Mouse (Mus musculus) CH12.LX (cell line): ENCODE measurements at regions not wholly inside any gene's neighbourhood (a gene's known extent, or its start where the extent isn't known, plus 50 kb on each side); places are given as distances from the start of the nearest gene placed in this dataset.

ENCODE experiments used
- DNase-seq: peaks from one replicate; pipeline ENCODE4 v3.0.0-alpha.2; 2013; ENCODE audit errors: extremely low read depth
- H3K27ac ChIP-seq: 2 replicates; pipeline ENCODE4 v1.5.1; 2012; ENCODE audit warnings: low read depth, mild to moderate bottlenecking, control low read depth, moderate library complexity; ENCODE audit not compliant: insufficient read depth
- H3K27me3 ChIP-seq: replicated peaks from 2 replicates; pipeline ENCODE3; 2012; ENCODE audit warnings: inconsistent platforms
- H3K36me3 ChIP-seq, 2 experiments: replicated peaks in 1 of 2; 2 replicates each; pipeline versions ENCODE3 to v1.6.1; 2012; ENCODE audit warnings: inconsistent platforms in 1 of 2, low read length in 1 of 2, mild to moderate bottlenecking in 1 of 2, mixed read lengths in 1 of 2, moderate library complexity in 1 of 2; ENCODE audit not compliant: control insufficient read depth in 1 of 2, insufficient read depth in 1 of 2
- H3K4me1 ChIP-seq, 2 experiments: 2 replicates each; pipeline ENCODE4 v1.6.1; 2012; ENCODE audit warnings: inconsistent platforms in 1 of 2, moderate library complexity in 1 of 2; ENCODE audit not compliant: insufficient read depth in 2 of 2, control insufficient read depth in 1 of 2
- H3K4me2 ChIP-seq: 2 replicates; pipeline ENCODE4 v1.6.1; 2012; ENCODE audit warnings: low read depth, mild to moderate bottlenecking, control low read depth; ENCODE audit not compliant: poor library complexity, insufficient read depth, severe bottlenecking
- H3K4me3 ChIP-seq, 3 experiments: fragments of 150-350 bp in 1 of 3; sonication (generic) in 1 of 3; replicated peaks in 1 of 3; 2 replicates each; pipeline versions ENCODE3 to v1.5.1; 2011 to 2012; ENCODE audit warnings: low read depth in 2 of 3, low read length in 2 of 3, mild to moderate bottlenecking in 2 of 3, moderate library complexity in 2 of 3, control low read depth in 1 of 3, improper control_type of control experiment in 1 of 3, inconsistent platforms in 1 of 3, mixed read lengths in 1 of 3; ENCODE audit not compliant: poor library complexity in 1 of 3
- H3K79me2 ChIP-seq: replicated peaks from 2 replicates; pipeline ENCODE4 v1.6.1; 2012; ENCODE audit warnings: mild to moderate bottlenecking, moderate library complexity; ENCODE audit not compliant: control insufficient read depth, poor library complexity, insufficient read depth, severe bottlenecking; ENCODE audit errors: extremely low read depth
- H3K9ac ChIP-seq: 2 replicates; pipeline ENCODE4 v1.6.1; 2012; ENCODE audit warnings: low read depth, mild to moderate bottlenecking, control low read depth, moderate library complexity; ENCODE audit not compliant: insufficient read depth
- H3K9me3 ChIP-seq: replicated peaks from 2 replicates; pipeline ENCODE3; 2012; ENCODE audit warnings: low read length, inconsistent platforms, mixed read lengths
- CHD2 ChIP-seq: IDR thresholded peaks from 2 replicates; pipeline ENCODE4 v1.6.1; 2011; ENCODE audit warnings: low read length, improper control_type of control experiment
- CTCF ChIP-seq, 2 experiments: IDR thresholded peaks in 1 of 2; conservative IDR thresholded peaks in 1 of 2; 2 replicates each; pipeline ENCODE4 v1.5.1; 2011 to 2012; ENCODE audit warnings: low read depth in 2 of 2, low read length in 2 of 2, improper control_type of control experiment in 1 of 2, inconsistent platforms in 1 of 2, mild to moderate bottlenecking in 1 of 2, moderate library complexity in 1 of 2
- ELF1 ChIP-seq: IDR thresholded peaks from 2 replicates; pipeline ENCODE4 v1.6.1; 2014; ENCODE audit warnings: low read depth, mild to moderate bottlenecking, inconsistent platforms, low read length, improper control_type of control experiment
- EP300 ChIP-seq: IDR thresholded peaks from 2 replicates; pipeline ENCODE4 v1.6.1; 2011; ENCODE audit warnings: low read length, improper control_type of control experiment
- GABPA ChIP-seq: IDR thresholded peaks from 2 replicates; pipeline ENCODE4 v1.6.1; 2012; ENCODE audit warnings: low read depth, low read length, improper control_type of control experiment, inconsistent platforms; ENCODE audit not compliant: insufficient replicate concordance
- HCFC1 ChIP-seq: IDR thresholded peaks from 2 replicates; pipeline ENCODE4 v1.6.1; 2012; ENCODE audit warnings: low read depth, mild to moderate bottlenecking, inconsistent platforms, low read length, improper control_type of control experiment
- IRF4 ChIP-seq: IDR thresholded peaks from 2 replicates; pipeline ENCODE4 v1.6.1; 2014; ENCODE audit warnings: low read depth, mild to moderate bottlenecking, inconsistent platforms, low read length, improper control_type of control experiment
- MEF2A ChIP-seq: IDR thresholded peaks from 2 replicates; pipeline ENCODE4 v1.6.1; 2014; ENCODE audit warnings: low read depth, mild to moderate bottlenecking, inconsistent platforms, low read length, improper control_type of control experiment, borderline replicate concordance
- MXI1 ChIP-seq: IDR thresholded peaks from 2 replicates; pipeline ENCODE4 v1.6.1; 2011; ENCODE audit warnings: mild to moderate bottlenecking, low read depth, low read length, improper control_type of control experiment
- NELFE ChIP-seq: IDR thresholded peaks from 2 replicates; pipeline ENCODE4 v1.6.1; 2011; ENCODE audit warnings: low read depth, low read length, improper control_type of control experiment
- PAX5 ChIP-seq: IDR thresholded peaks from 2 replicates; pipeline ENCODE4 v1.6.1; 2012; ENCODE audit warnings: low read length, inconsistent platforms, mixed read lengths
- POLR2A ChIP-seq: IDR thresholded peaks from 2 replicates; pipeline ENCODE4 v1.6.1; 2011; ENCODE audit warnings: low read depth, mild to moderate bottlenecking, improper control_type of control experiment, low read length
- POLR2AphosphoS2 ChIP-seq: IDR thresholded peaks from 2 replicates; pipeline ENCODE4 v1.6.1; 2011; ENCODE audit warnings: low read depth, low read length, improper control_type of control experiment
- RAD21 ChIP-seq: IDR thresholded peaks from 2 replicates; pipeline ENCODE4 v1.6.1; 2011; ENCODE audit warnings: low read depth, mild to moderate bottlenecking, low read length, improper control_type of control experiment, moderate library complexity
- RCOR1 ChIP-seq: conservative IDR thresholded peaks from 2 replicates; pipeline ENCODE4 v1.6.1; 2012; ENCODE audit warnings: low read depth, mild to moderate bottlenecking, inconsistent platforms, low read length, improper control_type of control experiment
- SIN3A ChIP-seq: IDR thresholded peaks from 2 replicates; pipeline ENCODE4 v1.6.1; 2012; ENCODE audit warnings: low read length, improper control_type of control experiment, inconsistent platforms
- SMC3 ChIP-seq: IDR thresholded peaks from 2 replicates; pipeline ENCODE4 v1.6.1; 2011; ENCODE audit warnings: low read depth, low read length, improper control_type of control experiment
- TCF12 ChIP-seq: IDR thresholded peaks from 2 replicates; pipeline ENCODE4 v1.6.1; 2014; ENCODE audit warnings: low read depth, mild to moderate bottlenecking, inconsistent platforms, low read length, improper control_type of control experiment
- USF1 ChIP-seq: IDR thresholded peaks from 2 replicates; pipeline ENCODE4 v1.6.1; 2014; ENCODE audit warnings: low read depth, mild to moderate bottlenecking, inconsistent platforms, low read length, improper control_type of control experiment
- USF2 ChIP-seq: conservative IDR thresholded peaks from 2 replicates; pipeline ENCODE4 v1.6.1; 2011; ENCODE audit warnings: low read depth, low read length, improper control_type of control experiment
- ZKSCAN1 ChIP-seq: IDR thresholded peaks from 2 replicates; pipeline ENCODE4 v1.6.1; 2012; ENCODE audit warnings: low read depth, inconsistent platforms, low read length, improper control_type of control experiment, borderline replicate concordance
- ZMIZ1 ChIP-seq: IDR thresholded peaks from 2 replicates; pipeline ENCODE4 v1.6.1; 2012; ENCODE audit warnings: low read depth, mild to moderate bottlenecking, inconsistent platforms, low read length, improper control_type of control experiment
- dilution Hi-C: fragments of 300-500 bp; cut with MboI; formaldehyde crosslinking; loops from 2 replicates; pipeline ENCODE4 v1.14.3; 2020; ENCODE audit warnings: low sequenced_read_pairs; ENCODE audit not compliant: extremely low pct_unique_long_range_greater_than_20kb, extremely low pct_ligation_motif_present
- in situ Hi-C: fragments of 300-500 bp; cut with MboI; formaldehyde crosslinking; loops from 3 replicates; pipeline ENCODE4 v1.14.3; 2019; ENCODE audit warnings: low sequenced_read_pairs, low pct_ligation_motif_present, low pct_unique_long_range_greater_than_20kb, mixed read lengths

- Histone ChIP-seq H3K4me1 (no peaks in the 10 kb centered on the region), H3K9me3 (peaks cover 86% of the 10 kb centered on the region), H3K9ac (no peak overlapping the region), H3K79me2 (no peaks in the 10 kb centered on the region), H3K4me3 (no peak overlapping the region), H3K36me3 (no peaks in the 10 kb centered on the region), H3K27me3 (no peaks in the 10 kb centered on the region), H3K4me2 (no peak overlapping the region), H3K27ac (no peak overlapping the region)
- in situ Hi-C loops (no loop called here), dilution Hi-C loops (no loop called here)
- TF ChIP-seq POLR2AphosphoS2 = no peak
- TF ChIP-seq MEF2A = no peak
- TF ChIP-seq USF2 = no peak
- TF ChIP-seq USF1 = no peak
- no peak for TF ChIP-seq CTCF (conservative IDR thresholded peaks at IDR 0.05 in 1 of 2, IDR thresholded peaks at IDR 0.05 in 1 of 2; ENCODE audit: low read depth in 2 of 2, low read length in 2 of 2)
- TF ChIP-seq ELF1 = no peak
- TF ChIP-seq TCF12 = no peak
- TF ChIP-seq PAX5 = no peak
- no peak for TF ChIP-seq ZKSCAN1
- no peak for DNase-seq
Observed at GRCm38 (mm10) chr7:36863745-36864144, 165.8 kb downstream of the Tshz3 start.

GRCm38 (mm10) chr7:36864675-36865074, 166.8 kb downstream of the Tshz3 start:
- Histone ChIP-seq H3K27ac (no peak overlapping the region), H3K27me3 (no peaks in the 10 kb centered on the region), H3K4me1 (no peaks in the 10 kb centered on the region), H3K9ac (no peak overlapping the region), H3K4me2 (no peak overlapping the region), H3K4me3 (no peak overlapping the region), H3K36me3 (no peaks in the 10 kb centered on the region), H3K9me3 (peaks cover 86% of the 10 kb centered on the region), H3K79me2 (no peaks in the 10 kb centered on the region)
- dilution Hi-C loops = no loop called here
- in situ Hi-C loops = no loop called here
- no peak for DNase-seq
- TF ChIP-seq SIN3A (no peak), RCOR1 (no peak), USF2 (no peak), ZMIZ1 (no peak), GABPA (no peak), POLR2A (no peak), EP300 (no peak), MXI1 (no peak), CHD2 (no peak), RAD21 (no peak), SMC3 (no peak), HCFC1 (no peak), IRF4 (no peak), NELFE (no peak)
